Mouse (Mus musculus) neural tube, embryonic 14.5 days (tissue): Measurements from ENCODE around the gene Tenm2. TPM values are rescaled to one million over a fixed set of nuclear protein-coding genes. Genes with fewer than 3 reads are reported as not detected.

Experiments
- ATAC-seq: fragments of 200-750 bp; cut with Nextera tagmentation; 2 replicates; pipeline ENCODE4 v1.8.0; 2017; ENCODE audit warnings: low read depth, mild to moderate bottlenecking, moderate TSS enrichment, moderate library complexity
- H3K27ac ChIP-seq: fragments of 300-500 bp; sonication (generic); 2 replicates; pipeline ENCODE4 v1.5.1; 2014; ENCODE audit warnings: low read depth, mild to moderate bottlenecking, control low read depth, low read length, moderate library complexity, mixed read lengths
- H3K27me3 ChIP-seq: fragments of 300-500 bp; sonication (generic); 2 replicates; pipeline ENCODE4 v1.6.1; 2014; ENCODE audit warnings: low read length; ENCODE audit not compliant: control insufficient read depth, insufficient read depth
- H3K36me3 ChIP-seq: fragments of 300-500 bp; sonication (generic); 2 replicates; pipeline ENCODE4 v1.6.1; 2014; ENCODE audit warnings: low read length, mixed read lengths; ENCODE audit not compliant: control insufficient read depth, insufficient read depth
- H3K4me1 ChIP-seq: fragments of 300-500 bp; sonication (generic); 2 replicates; pipeline ENCODE4 v1.6.1; 2014; ENCODE audit warnings: low read length; ENCODE audit not compliant: control insufficient read depth, insufficient read depth
- H3K4me2 ChIP-seq: fragments of 300-500 bp; sonication (generic); 2 replicates; pipeline ENCODE4 v1.6.1; 2014; ENCODE audit warnings: mild to moderate bottlenecking, low read depth, low read length, control low read depth
- H3K4me3 ChIP-seq: fragments of 300-500 bp; sonication (generic); 2 replicates; pipeline ENCODE4 v1.5.1; 2014; ENCODE audit warnings: low read depth, low read length, control low read depth, mixed read lengths
- H3K9ac ChIP-seq: fragments of 300-500 bp; sonication (generic); replicated peaks from 2 replicates; pipeline ENCODE4 v1.6.1; 2014; ENCODE audit warnings: low read depth, mild to moderate bottlenecking, control low read depth, low read length, mixed read lengths
- H3K9me3 ChIP-seq: fragments of 300-500 bp; sonication (generic); 2 replicates; pipeline ENCODE4 v1.6.1; 2016; ENCODE audit warnings: low read length; ENCODE audit not compliant: control insufficient read depth
- WGBS: fragments of 180-500 bp; shearing (Covaris S2); extraction: QIAGEN DNeasy Blood & Tissue Kit; methylation state at CpG from one replicate; pipeline ENCODE4 v1.1.7; 2014; 5-methylcytosine and 5-hydroxymethylcytosine counted together
- polyA plus RNA-seq: library from polyadenylated mRNA; unstranded; fragments of >200 nt; fragmentation: Nextera tagmentation; extraction: Ambion mirVana; gene quantifications from 2 replicates; pipeline ENCODE4 v1.2.1, GENCODE M21; 2014

The Tenm2 gene
- polyA plus RNA-seq, 1 experiment from 2014 or later, result 32.2 TPM

- WGBS, result 40% methylated on average over 1 of the region's 1 CpGs
- no peak overlapping the region for H3K4me2 ChIP-seq
Observed at GRCm38 (mm10) chr11:36592471-36592870, 643.3 kb downstream of the Tenm2 start.

GRCm38 (mm10) chr11:36566146-36566545, 669.6 kb downstream of the Tenm2 start:
- 69% methylated on average over 2 of the region's 2 CpGs for WGBS
- no peak overlapping the region for H3K4me3 ChIP-seq
- H3K4me1 ChIP-seq, result no peaks in the 10 kb centered on the region
- no peak overlapping the region for H3K27ac ChIP-seq
- H3K36me3 ChIP-seq, result no peaks in the 10 kb centered on the region
- ATAC-seq, result no peak
- H3K4me2 ChIP-seq, result no peak overlapping the region
- H3K9me3 ChIP-seq, result no peaks in the 10 kb centered on the region
- H3K27me3 ChIP-seq, result no peaks in the 10 kb centered on the region
- no peak overlapping the region for H3K9ac ChIP-seq

More at GRCm38 (mm10) chr11:36592471-36592870, 643.3 kb downstream of the Tenm2 start:
- Histone ChIP-seq H3K27ac (no peak overlapping the region), H3K27me3 (no peaks in the 10 kb centered on the region), H3K4me1 (no peaks in the 10 kb centered on the region), H3K4me3 (no peak overlapping the region), H3K9me3 (no peaks in the 10 kb centered on the region), H3K9ac (no peak overlapping the region), H3K36me3 (no peaks in the 10 kb centered on the region)
- no peak for ATAC-seq

- no peak overlapping the region for H3K27ac ChIP-seq
- no peak overlapping the region for H3K4me3 ChIP-seq
- no peak overlapping the region for H3K9ac ChIP-seq
- ATAC-seq, result no peak
- H3K27me3 ChIP-seq, result no peaks in the 10 kb centered on the region
- H3K9me3 ChIP-seq, result no peaks in the 10 kb centered on the region
- no peak overlapping the region for H3K4me2 ChIP-seq
- H3K36me3 ChIP-seq, result no peaks in the 10 kb centered on the region
- no peaks in the 10 kb centered on the region for H3K4me1 ChIP-seq
- WGBS, result 64% methylated on average over 3 of the region's 3 CpGs
Observed at GRCm38 (mm10) chr11:36562851-36563250, 672.9 kb downstream of the Tenm2 start.

GRCm38 (mm10) chr11:36560785-36561548, 674.8 kb downstream of the Tenm2 start:
- no peak overlapping the region for H3K9ac ChIP-seq
- no peak for ATAC-seq
- H3K27me3 ChIP-seq, result no peaks in the 10 kb centered on the region
- no peaks in the 10 kb centered on the region for H3K9me3 ChIP-seq
- WGBS, result 59% methylated on average over 7 of the region's 7 CpGs
- no peak overlapping the region for H3K27ac ChIP-seq
- no peak overlapping the region for H3K4me3 ChIP-seq
- no peaks in the 10 kb centered on the region for H3K4me1 ChIP-seq
- no peak overlapping the region for H3K4me2 ChIP-seq
- H3K36me3 ChIP-seq, result no peaks in the 10 kb centered on the region

GRCm38 (mm10) chr11:36557316-36557715, 678.4 kb downstream of the Tenm2 start:
- no peak for ATAC-seq
- no peak overlapping the region for H3K27ac ChIP-seq
- no peak overlapping the region for H3K4me2 ChIP-seq
- H3K27me3 ChIP-seq, result no peaks in the 10 kb centered on the region
- 75% methylated on average over 6 of the region's 6 CpGs for WGBS
- H3K36me3 ChIP-seq, result no peaks in the 10 kb centered on the region
- no peak overlapping the region for H3K4me3 ChIP-seq
- H3K9me3 ChIP-seq, result no peaks in the 10 kb centered on the region
- no peak overlapping the region for H3K9ac ChIP-seq
- no peaks in the 10 kb centered on the region for H3K4me1 ChIP-seq

- Histone ChIP-seq H3K27ac (no peak overlapping the region), H3K4me3 (no peak overlapping the region), H3K36me3 (no peaks in the 10 kb centered on the region), H3K9me3 (no peaks in the 10 kb centered on the region), H3K4me1 (no peaks in the 10 kb centered on the region), H3K27me3 (no peaks in the 10 kb centered on the region), H3K9ac (no peak overlapping the region), H3K4me2 (no peak overlapping the region)
- WGBS, result 26% methylated on average over 5 of the region's 5 CpGs
- no peak for ATAC-seq
Observed at GRCm38 (mm10) chr11:36553286-36553685, 682.5 kb downstream of the Tenm2 start.

GRCm38 (mm10) chr11:36550649-36551048, 685.1 kb downstream of the Tenm2 start:
- Histone ChIP-seq H3K4me1 (no peaks in the 10 kb centered on the region), H3K27ac (no peak overlapping the region), H3K36me3 (no peaks in the 10 kb centered on the region), H3K4me3 (no peak overlapping the region), H3K9ac (no peak overlapping the region), H3K9me3 (no peaks in the 10 kb centered on the region), H3K27me3 (no peaks in the 10 kb centered on the region), H3K4me2 (no peak overlapping the region)
- ATAC-seq, result no peak
- WGBS, result 67% methylated on average over 4 of the region's 4 CpGs

- H3K27ac ChIP-seq, result no peak overlapping the region
- WGBS, result 62% methylated on average over 11 of the region's 11 CpGs
Observed at GRCm38 (mm10) chr11:36549398-36550139, 686.2 kb downstream of the Tenm2 start.

GRCm38 (mm10) chr11:36548139-36548538, 687.6 kb downstream of the Tenm2 start:
- H3K27me3 ChIP-seq, result no peaks in the 10 kb centered on the region
- no peak overlapping the region for H3K27ac ChIP-seq
- no peak overlapping the region for H3K9ac ChIP-seq
- H3K4me3 ChIP-seq, result no peak overlapping the region
- H3K4me2 ChIP-seq, result no peak overlapping the region
- no peaks in the 10 kb centered on the region for H3K36me3 ChIP-seq
- WGBS, result 66% methylated on average over 4 of the region's 4 CpGs
- ATAC-seq, result peak; percentile 38; the same call in 1 of the 2 replicates
- H3K9me3 ChIP-seq, result no peaks in the 10 kb centered on the region
- no peaks in the 10 kb centered on the region for H3K4me1 ChIP-seq

More at GRCm38 (mm10) chr11:36549398-36550139, 686.2 kb downstream of the Tenm2 start:
- H3K4me2 ChIP-seq, result no peak overlapping the region
- H3K9ac ChIP-seq, result no peak overlapping the region
- no peak overlapping the region for H3K4me3 ChIP-seq
- H3K27me3 ChIP-seq, result no peaks in the 10 kb centered on the region
- no peaks in the 10 kb centered on the region for H3K36me3 ChIP-seq
- ATAC-seq, result no peak
- no peaks in the 10 kb centered on the region for H3K4me1 ChIP-seq
- no peaks in the 10 kb centered on the region for H3K9me3 ChIP-seq
